Mouse (Mus musculus) neural tube, embryonic 10.5 days (tissue): ENCODE results near the gene Igfbp6.
A peak's percentile ranks its signal among the peaks of the same experiment; 100 is the strongest.

Source experiments
- DNase-seq: peaks from one replicate; pipeline ENCODE4 v3.0.0-alpha.2; 2017; ENCODE audit warnings: low spot score; ENCODE audit errors: extremely low spot score

The Igfbp6 gene

DNA sequence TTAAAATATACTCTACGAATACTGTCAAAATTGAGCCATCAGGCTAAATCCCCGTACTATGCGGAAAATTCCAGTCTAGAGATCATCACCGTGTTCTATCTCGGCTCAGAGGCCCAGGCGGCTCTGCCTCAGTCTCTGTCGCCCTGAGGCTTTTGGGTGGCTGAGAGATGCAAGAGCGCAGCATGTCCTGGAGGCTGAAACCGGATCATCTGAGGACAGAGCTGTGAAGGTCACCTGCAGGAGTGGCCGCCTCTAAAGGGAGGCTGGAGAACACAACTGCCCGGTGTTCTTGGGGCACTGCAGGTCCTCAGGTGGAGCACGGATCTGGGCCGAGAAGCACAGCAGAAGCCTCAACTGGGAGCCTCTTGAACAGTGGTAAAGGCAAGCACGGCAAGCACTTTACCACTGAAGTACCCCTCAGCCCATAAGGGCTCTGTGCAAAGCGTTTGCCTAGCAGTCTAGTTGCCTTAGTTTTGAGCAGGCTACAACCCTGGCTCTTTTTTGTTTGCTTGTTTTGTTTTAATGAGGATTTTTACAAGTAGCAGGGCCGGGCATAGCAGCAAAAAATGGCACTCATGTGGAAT, 31.7 kb downstream of the Igfbp6 start:
- no peak for DNase-seq

DNA sequence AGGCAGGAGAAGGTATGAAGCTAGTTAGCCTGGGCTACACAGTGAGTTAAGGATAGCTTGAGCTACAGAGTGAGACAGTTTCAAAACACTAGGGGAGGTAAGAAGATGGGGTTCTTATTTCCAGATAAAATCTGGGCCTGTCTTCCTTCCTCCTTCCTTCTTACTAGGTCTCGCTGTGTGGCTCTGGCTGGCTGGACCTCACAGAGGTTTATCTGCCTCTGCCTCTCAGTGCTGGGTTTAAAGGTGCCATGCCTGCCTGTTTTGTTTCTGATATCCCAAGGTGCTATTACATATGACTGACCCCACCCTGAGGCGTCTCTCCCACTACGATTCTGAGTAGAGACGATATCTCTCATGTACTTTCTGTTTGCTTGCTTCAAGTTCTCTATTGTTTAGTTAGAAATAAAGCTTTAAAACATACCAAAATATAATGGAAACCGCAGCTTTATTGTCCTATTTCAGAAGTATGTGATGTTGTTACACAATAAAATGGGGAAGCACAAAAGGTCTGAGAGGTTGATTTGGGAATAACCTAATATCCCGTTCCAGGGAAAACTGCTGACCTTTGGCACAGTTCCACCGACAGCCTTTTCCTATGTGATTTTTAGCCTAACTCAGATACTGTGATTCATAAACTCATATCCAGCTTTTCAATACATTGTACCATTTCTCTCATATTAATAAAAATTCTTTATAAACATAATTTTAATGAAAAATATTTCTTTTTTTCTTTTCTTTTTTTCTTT, 32.6 kb downstream of the Igfbp6 start:
- DNase-seq = no peak

DNA sequence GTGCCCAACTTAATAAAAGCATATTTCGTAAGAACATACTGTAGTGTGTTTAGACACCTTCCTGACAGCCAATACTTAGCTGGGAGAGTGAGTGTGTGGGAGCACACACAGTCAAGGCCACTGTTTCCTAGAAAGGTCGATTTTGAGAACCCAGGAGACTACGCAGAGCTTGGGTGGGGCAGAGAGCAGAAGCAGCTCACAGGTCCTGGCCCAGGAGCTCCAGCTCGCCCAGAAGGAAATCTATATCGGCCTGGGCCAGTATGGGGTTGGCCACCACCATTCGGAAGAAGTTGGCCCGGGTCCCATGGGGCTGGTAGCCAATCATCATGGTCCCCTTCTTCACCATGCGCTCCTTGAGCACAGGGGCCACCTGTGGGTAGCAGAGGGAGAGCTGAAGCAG, 33.3 kb downstream of the Igfbp6 start:
- no peak for DNase-seq

DNA sequence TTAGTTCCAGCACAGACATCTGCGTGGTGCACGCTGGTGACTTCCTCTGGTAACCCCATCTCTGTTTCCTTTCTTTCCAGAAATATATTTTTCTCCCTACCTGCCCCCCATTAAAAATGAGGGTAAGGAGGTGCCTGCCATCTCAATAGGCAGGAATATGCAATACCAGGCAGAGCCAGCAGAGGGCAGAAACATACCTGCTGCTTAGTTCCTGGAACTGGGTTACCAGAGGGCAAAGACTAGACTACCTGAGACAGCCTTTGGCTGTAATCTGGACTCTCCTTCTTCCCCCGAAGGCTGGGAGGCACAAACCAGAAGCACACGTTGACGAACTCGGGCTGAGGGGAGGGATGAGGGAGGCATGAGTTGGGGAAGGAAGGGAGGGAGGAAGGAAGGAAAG, 34.1 kb downstream of the Igfbp6 start:
- DNase-seq = peak; percentile 81

GRCm38 (mm10) chr15:102179106-102179505, 34.9 kb downstream of the Igfbp6 start:
- DNase-seq = no peak

DNA sequence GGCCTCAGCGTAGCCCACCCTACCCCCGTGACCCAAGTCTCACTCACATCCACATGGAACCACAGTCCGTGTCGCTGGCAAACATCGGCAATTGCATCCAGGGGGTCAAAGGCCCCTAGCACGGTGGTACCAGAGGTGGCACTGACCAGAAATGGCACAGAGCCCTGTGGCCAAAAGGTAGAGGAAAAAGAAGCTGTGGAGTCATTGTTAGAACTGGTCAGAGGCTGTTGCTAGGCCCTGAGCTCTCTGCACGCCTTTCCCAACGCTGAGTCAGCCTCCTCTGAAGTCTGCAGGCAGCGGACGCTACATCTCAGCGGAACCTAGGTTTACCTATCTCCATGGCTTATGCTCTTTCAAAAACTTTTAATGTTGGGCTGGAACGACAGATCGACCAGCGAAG, 35.8 kb downstream of the Igfbp6 start:
- no peak for DNase-seq

DNA sequence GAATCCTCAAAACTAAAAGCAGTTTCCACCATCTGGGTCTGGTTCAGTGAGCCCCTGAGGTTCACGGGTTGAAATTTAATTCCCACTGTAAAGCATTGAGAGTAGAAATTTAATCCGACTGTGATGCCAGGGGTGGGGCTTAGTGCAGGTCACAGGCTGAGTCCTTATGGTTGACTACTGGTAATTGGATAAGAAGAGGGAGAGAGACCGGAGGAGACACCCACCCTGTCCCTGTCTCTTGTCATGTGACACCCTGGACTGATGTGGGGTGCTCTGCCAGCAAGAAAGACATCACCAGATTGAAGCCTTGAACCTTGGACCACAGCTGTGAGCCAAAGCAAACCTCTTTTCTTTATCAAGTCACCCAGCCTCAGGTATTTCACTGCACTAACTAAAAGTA, 38.9 kb downstream of the Igfbp6 start:
- DNase-seq = no peak

DNA sequence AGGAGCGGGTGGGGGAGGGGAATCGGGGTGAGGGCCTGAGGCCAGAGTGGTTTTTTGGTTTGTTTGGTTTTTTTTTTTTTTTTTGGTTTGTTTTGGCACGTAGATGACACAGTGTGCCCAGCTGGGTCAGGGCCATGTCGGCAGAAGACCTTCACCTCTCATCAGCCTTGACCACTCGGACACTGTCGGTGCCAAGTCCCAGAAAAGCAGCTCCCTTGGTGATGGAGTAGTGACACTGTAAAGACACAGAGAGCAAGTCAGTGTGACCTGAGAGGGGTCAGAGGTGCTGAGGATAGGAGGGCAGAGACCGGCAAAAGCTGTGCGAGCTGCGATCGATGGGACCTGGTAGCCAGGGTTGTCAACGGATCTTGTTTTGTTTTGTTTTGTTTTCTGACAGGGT, 42.1 kb downstream of the Igfbp6 start:
- no peak for DNase-seq

DNA sequence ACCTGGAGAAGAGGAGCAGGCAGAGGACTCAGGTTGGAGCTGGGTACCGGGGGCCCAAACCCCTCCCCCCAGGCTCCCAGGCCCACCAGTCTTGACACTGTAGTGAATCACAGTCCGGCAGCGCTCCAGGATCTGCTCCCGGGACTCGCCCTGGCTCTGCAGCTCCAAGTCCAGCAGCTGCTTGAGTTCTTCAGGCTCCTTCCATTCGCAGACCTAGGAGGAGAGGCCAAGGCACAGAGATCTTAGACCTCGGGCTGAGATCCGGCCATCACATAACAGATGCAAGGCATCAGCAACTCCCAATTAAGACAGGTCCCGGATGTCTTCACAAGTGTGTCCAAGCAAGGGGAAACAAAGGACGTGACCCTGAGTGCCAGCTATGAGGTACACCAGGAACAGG, 43.9 kb downstream of the Igfbp6 start:
- no peak for DNase-seq

DNA sequence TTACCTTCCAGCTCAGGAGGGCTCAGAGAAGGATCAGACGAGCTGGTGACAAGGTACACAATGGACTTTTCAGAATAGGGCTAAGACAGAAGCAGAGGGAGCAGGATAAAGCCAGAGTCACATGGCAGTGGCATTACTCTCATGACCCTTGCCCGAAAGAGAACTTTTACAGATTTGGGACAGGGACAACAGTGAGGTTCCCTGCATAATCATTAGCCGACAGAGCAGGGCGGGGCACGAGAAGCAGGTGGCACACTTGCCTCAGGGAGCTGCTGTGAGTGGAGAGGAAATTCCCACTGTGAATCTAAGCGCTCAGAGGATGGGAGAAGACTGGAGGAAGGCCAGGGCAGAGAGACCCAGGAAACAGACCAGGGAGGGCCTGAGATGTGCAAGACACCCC, 44.7 kb downstream of the Igfbp6 start:
- no peak for DNase-seq

DNA sequence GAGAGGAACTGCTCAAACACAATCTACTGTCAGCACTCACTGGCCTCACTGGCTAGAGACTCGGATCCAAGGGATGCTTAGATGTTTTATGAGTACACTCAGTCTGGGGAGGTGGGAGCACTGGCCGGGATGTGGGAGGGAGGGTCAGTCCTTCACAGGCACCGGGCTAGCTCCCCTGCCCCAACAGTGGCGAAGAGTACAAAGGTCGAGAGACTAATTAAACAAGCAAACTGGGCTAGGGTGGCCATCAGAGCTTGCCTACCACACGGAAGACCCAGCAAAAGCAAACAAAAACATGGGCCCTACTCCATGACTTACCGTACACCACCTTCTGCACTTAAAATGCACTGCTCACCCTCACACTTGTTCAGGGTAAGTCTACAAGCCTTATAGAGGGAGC, 47.5 kb downstream of the Igfbp6 start:
- no peak for DNase-seq

DNA sequence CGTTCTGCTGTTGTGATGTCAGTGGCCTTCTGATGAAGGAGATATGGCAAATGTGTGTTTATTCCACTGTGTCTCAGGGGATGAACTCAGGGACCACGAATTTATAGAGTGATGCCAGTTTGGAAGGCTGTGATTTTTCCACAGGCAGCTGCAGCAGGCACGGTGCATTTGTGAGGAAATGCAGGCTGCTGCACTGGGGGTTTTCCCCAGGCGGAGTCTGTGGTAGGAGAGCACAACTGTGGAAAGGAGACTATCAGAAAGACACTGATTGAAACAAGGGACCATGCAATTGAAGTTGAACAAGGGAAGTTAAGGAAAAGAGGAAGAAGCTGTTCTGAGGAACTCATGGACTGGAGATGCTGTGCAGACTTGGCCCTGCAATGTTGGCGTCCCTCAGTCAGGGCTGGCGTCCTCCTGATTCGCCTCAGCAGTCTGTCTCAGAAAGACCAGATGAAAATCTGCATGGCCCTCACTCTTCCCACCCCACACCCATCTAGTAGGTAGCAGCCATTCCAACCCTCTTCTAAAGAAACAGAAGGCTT, 48.2 kb downstream of the Igfbp6 start:
- DNase-seq = no peak

DNA sequence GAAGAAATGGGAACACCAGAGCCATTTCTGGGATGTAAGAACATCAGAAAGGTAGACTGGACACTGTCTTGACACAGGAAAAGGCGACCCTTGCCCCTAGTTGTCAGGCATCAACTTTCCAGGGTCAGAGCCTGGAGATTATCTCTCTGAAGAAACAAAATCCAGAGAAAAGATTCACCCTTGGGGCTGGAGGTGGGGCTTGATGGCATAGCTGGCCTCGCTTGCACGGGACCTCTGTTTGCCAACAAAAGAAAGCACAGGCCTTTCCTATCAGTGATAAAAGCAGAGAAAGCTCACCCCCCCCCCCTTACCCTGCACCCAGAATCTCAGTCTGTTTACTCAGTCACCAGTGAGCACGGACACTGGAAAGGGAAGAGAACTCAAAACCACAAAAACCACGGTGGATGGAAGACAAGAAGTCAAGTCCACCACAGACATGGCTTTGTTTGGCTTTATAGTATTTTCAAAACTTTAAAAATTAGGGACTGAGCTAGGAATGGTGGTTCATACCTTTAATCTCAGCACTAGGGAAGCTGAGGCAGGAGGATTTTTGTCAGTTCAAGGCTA, 48.7 kb downstream of the Igfbp6 start:
- no peak for DNase-seq

DNA sequence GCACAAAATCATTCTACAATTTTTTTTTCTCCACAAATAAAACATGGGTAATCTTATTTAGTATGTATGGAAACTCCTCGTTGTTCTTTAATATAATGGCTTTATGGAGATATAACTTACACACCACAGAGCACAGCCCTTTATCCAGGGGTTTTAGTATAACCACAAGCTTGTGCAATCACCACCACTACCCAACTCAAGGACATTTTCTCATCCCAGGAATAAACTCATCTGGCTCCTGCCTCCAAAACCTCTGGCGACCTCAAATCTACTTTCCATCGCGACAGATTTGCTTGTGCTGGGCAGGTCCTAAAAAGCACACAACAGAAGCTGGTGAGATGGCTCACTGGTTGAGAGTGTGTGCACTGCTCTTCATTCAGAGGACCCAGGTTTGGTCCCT, 49.5 kb downstream of the Igfbp6 start:
- DNase-seq = no peak

DNA sequence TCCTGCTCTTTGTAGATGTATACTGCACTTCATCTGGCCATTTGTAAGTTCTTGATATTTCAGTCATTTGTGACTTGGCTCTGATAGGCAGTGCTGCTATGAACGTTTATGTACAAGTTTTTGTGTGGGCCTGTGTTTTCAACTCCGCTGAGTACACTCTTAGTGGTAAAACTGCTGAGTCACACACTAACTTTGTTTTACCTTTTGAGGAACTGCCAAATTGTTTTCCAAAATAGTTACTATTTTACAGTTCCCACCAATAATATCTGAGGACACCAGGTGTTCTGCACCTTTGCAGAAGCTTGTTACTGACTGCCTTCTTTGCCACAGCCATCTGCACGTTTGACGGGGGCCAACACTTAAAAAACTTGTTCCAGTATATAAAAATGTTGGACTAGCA, 50.3 kb downstream of the Igfbp6 start:
- no peak for DNase-seq

- no peak for DNase-seq
Observed at GRCm38 (mm10) chr15:102195373-102195772, 51.2 kb downstream of the Igfbp6 start.

- DNase-seq = no peak
Observed at GRCm38 (mm10) chr15:102198841-102199240, 54.7 kb downstream of the Igfbp6 start.
